Mouse (Mus musculus): ENCODE measurements around the gene Inpp5k.
A peak's percentile ranks its signal among the peaks of the same experiment; 100 is the strongest.
"Not testable (repeated sequence)": the region's sequence is repeated elsewhere in the genome, so short reads cannot be mapped to it uniquely, and the experiment has no call there.

Inpp5k gene

GRCm38 (mm10) chr11:75630645-75631229, at the start of gene Inpp5k:
TSS of gene Inpp5k (plus strand) at chr11:75630988.
- DNase-seq (ENCODE audit: low spot score), result peak; percentile 97

- DNase-seq (ENCODE audit: low spot score), result no peak
These were observed 49.2 kb upstream of the Inpp5k start for GRCm38 (mm10) chr11:75581495-75582149.

DNA sequence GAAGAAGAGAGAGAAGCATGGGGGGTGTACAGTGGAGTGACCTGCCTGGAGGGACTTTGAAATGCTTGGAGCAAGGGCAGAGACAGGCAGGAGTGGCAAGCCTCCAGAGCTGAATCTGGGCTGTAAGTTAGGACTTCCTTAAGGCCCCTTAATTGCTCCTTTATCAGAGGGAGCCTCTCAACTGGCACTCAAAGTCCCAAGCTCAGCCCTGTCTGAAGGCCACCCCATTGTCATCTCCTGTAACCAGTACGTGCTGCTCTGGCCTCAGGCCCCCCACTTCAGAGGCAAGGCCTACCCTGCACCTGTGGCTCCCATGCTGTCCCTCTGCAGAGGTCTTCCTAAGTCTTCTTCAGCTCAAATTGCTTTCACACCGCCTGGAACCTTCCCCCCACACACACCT, 47.3 kb upstream of the Inpp5k start:
- no peak for DNase-seq (ENCODE audit: low spot score)

GRCm38 (mm10) chr11:75585061-75585460, 45.7 kb upstream of the Inpp5k start:
- DNase-seq (ENCODE audit: low spot score), result no peak

DNA sequence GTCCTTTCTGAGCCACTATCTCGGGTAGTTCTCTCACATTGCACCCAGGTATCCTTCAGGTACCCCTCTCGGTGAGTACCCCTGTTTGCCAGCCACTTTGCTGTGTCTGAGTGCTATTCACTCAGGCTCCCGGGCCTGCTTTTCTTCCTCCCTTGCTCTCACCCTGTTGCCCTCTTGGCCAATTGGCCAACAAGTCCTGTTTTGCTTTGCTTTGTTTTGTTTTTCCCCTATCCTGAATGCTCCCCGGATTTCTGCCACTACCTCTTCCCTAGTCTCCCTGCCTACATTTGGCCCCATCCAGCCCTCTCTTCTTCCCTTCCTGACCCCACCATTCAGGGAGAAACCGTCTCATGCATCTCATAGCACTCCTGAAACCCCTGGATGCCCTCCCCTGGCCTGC, 44.8 kb upstream of the Inpp5k start:
- DNase-seq (ENCODE audit: low spot score), result no peak

DNA sequence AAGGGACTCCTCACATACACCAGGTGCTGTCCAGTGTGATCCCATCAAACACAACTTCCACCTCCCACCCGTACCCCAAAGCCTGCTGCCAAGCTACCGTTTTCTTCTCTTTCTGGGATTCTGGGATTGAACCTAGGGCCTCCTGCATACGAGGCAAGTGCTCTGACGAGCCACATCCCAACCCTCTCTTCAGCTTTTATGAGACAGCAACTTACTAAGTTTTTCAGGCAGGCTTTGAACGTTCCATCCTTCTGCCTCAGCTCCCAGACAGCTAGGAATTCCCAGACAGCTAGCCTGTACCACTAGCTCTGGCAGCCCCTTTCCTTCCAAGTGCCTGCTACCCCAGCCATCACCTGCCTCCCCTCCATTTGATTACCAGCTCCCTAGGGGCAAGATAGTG, 43.8 kb upstream of the Inpp5k start:
- no peak for DNase-seq (ENCODE audit: low spot score)

DNA sequence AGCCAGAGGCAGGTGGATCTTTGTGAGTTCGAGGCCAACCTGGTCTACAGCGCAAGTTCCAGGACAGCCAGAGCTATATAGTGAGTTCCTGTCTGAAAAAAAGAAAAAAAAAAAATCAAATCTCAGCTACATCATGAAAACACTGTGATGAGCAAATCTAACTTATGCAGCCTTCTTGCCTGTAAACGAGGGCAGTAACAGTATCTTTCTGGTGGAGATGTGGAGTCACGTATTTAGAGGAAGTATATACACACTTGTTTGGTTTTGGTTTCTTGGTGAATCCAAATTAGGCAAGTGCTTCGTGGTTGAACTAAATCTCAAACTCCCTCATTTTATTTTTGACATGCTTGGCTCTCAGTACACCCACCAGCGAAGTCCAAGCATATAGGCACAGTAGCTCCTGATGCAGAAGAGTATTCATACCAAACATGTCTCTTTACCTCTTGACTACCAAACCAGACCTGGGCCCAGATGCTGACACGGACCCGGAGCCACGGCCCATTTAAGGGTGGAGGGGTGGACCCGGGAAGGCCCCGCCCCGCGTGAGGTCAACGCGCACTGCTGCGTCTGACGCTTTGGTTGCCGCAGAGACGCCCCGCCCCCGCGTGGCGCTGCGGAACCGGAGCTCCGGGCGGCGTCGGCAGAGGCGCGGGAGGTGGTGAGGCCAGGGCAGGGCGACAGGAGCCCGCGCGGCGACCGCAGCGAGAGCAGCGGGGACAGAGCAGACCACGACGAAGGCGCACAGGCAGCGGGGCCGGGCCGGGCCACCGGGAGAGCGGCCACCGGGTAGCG, 43.1 kb upstream of the Inpp5k start, which contains the start of gene Pitpna:
TSS of gene Pitpna (plus strand) at position 605 of the 792 bp plus-strand sequence.
- peak; percentile 90 for DNase-seq (ENCODE audit: low spot score)

GRCm38 (mm10) chr11:75588285-75588941, 42.4 kb upstream of the Inpp5k start:
- peak; percentile 37 for DNase-seq (ENCODE audit: low spot score)

DNA sequence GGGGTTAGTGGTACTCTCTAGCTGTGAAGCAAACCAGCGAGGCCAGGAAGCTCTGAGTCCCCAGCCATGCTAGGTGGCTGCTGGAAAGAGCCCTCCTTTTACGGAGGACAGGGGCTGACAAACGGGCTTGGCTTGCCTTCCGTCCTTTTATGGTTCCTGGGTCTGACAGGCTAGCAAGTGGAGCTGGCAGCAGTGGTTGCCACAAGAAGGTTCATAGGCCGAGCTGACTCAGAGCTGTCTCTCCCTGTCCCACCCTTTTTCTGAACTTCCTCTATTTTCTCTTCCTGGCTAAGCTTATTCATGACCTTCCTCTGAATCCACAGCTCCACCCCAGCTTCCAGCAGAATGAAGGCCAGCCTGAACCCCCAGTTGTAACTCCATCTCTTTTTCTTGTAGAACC, 38.2 kb upstream of the Inpp5k start:
- DNase-seq (ENCODE audit: low spot score), result no peak

GRCm38 (mm10) chr11:75594431-75594830, 36.4 kb upstream of the Inpp5k start:
- no peak for DNase-seq (ENCODE audit: low spot score)

DNA sequence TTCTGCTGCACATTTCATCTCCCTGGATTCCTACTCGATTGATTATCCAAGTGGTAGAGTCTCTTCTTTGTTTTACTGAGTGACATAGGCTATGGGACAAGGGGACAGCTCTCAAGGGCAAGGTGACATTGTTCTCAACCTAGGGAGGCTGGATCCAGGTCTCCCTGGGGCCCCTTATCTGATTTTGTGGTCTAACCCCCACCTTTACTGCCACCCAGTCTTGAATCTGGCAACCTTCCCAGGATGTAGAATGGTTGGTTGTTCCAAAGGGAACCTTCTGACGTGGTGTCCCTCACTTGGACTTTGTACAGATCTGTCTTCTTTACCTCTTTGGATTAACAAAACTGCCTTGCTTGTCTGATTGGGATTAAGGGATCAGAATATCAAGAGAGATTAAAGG, 35.4 kb upstream of the Inpp5k start:
- no peak for DNase-seq (ENCODE audit: low spot score)

DNA sequence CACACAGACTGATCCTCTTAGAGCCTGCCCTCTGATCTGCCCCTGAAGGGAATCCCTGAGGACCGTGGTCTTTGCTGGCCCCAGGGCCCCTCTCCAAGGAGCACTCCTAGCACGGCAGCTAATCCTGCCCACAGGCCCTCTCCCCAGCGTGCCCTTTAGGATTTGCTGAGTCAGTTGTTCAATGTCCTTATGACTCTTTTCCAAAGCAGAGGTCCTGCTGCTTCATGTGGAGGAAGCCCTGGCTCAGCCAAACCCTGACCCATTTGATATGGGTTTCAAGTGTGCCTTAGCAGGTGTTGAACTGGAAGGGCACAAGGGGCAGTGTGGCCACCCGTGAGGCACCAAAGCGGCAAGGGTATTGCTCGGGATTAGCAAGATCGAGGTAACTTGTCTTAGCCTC, 35.0 kb upstream of the Inpp5k start:
- no peak for DNase-seq (ENCODE audit: low spot score)

DNA sequence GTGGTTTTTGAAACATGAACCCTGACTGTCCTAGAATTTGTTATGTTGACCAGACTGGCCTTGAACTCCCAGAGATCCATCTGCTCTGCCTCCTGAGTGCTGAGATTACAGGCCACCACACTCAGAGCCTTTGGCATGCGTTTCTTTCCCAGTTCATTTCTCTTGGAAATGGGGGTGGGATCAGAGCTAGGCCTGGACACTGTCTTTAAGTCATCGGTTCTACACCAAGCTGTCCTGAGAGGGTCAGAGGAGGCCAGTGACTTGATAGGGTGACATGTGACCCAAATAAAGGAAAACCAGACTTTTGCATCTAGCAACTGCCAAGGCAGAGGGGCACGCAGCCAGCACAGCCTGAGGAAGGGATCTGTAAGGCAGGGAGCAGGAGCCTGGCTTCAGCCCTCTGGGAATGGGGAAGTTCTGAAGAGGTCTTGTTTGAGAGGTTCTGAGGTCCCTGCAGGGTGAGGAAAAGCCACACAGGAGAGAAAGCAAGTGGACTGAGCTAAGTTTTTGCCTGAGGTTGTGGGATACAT, 34.0 kb upstream of the Inpp5k start:
- DNase-seq (ENCODE audit: low spot score), result peak; percentile 36

DNA sequence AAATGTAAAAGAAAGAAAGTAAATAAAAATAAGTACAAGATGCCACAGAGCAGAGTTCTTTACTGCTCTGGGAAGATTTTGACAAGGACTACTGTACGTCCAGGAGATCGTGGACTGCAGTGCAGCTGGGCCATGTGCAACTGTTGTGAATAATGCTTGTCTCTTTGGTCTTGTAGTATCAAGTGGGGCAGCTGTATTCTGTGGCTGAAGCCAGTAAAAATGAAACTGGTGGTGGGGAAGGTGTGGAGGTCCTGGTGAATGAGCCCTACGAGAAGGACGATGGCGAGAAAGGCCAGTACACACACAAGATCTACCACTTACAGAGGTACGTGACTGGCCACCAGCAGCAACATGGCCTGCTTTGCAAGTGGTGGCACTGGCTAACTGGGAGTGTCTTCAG, 32.8 kb upstream of the Inpp5k start:
- DNase-seq (ENCODE audit: low spot score), result no peak

DNA sequence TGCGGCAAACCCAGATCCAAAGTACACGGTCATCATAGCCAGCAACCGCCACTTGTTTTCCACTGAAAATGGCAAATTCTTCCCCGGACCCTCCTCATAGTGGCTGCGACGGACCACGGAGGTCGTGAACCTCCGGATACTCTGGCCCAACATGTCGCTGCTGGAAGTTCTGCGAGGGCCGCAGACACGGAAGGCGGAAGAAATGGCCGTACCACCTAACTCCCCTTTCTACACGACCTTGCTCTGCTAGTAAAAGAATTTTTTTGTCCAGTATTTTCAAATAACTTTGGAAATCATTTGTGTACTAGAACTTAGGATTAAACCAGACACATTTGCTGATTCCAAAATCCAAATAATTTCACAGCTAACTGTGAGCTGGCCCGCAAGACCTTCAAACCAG, 31.0 kb upstream of the Inpp5k start:
- not testable (repeated sequence) for DNase-seq (ENCODE audit: low spot score)

GRCm38 (mm10) chr11:75604826-75605225, 26.0 kb upstream of the Inpp5k start:
- no peak for DNase-seq (ENCODE audit: low spot score)

GRCm38 (mm10) chr11:75605318-75605717, 25.5 kb upstream of the Inpp5k start:
- DNase-seq (ENCODE audit: low spot score), result no peak

DNA sequence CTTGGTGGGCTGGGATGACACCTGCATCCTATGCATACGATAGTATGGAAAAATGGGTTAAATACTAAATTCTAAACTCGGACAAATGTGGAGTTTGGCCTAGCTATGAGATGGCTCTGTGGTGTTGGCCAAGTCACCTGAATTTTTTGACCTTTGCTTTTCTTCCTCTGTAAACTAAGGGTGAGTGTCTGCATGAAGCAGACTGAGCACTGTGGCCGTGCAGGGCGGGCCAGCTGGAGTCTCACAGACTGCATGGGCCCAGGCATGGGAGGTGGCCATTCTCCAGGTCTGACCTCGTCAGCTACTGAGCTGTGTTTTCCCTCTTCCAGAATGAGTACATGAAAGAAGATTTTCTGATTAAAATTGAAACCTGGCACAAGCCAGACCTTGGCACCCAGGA, 22.0 kb upstream of the Inpp5k start:
- DNase-seq (ENCODE audit: low spot score), result no peak

GRCm38 (mm10) chr11:75610021-75610420, 20.8 kb upstream of the Inpp5k start:
- DNase-seq (ENCODE audit: low spot score), result no peak

GRCm38 (mm10) chr11:75614769-75615168, 16.0 kb upstream of the Inpp5k start:
- DNase-seq (ENCODE audit: low spot score), result no peak

DNA sequence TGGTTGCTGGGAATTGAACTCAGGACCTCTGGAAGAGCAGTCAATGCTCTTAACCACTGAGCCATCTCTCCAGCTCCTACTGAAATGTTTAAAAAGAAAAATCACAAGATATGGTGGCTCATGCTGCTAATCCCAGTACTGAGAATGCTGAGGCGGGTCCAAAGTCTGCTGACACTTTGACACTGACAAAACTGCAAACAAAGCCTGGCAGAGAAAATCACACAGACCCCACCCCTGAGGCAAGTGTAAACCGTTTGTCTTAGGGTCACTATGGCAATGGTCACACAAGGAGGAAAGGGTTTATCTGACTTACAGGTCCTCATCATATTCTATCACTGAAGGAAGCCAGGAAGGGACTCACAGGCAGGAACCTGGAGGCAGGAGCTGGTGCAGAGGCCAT, 15.2 kb upstream of the Inpp5k start:
- DNase-seq (ENCODE audit: low spot score), result no peak

GRCm38 (mm10) chr11:75619133-75619532, 11.7 kb upstream of the Inpp5k start:
- no peak for DNase-seq (ENCODE audit: low spot score)

Measured in ovary, adult 18-20 months (tissue).